Mouse (Mus musculus) embryonic fibroblast, embryonic 13.5 days (primary cell): ENCODE data around the gene Bub1.

Source experiments
- CTCF ChIP-seq: IDR thresholded peaks from 2 replicates; pipeline ENCODE4 v1.5.1; 2011; ENCODE audit warnings: mild to moderate bottlenecking, control low read depth, low read length, moderate library complexity, borderline replicate concordance; ENCODE audit not compliant: insufficient read depth
- POLR2A ChIP-seq: IDR thresholded peaks from 2 replicates; pipeline ENCODE4 v1.6.1; 2011; ENCODE audit warnings: low read depth, mild to moderate bottlenecking, control low read depth, low read length, moderate library complexity

GRCm38 (mm10) chr2:127761587-127761986 is 70.1 kb downstream of the Bub1 start:
- TF ChIP-seq POLR2A: no peak
- no peak for TF ChIP-seq CTCF
